Mouse (Mus musculus): ENCODE data around the gene Prph2.

Gene Prph2

GRCm38 (mm10) chr17:46890843-46891594 is 19.2 kb upstream of the Prph2 start:
- peak; percentile 25 for DNase-seq (ENCODE audit: low spot score)

- no peak for DNase-seq (ENCODE audit: low spot score)
Observed at GRCm38 (mm10) chr17:46895426-46895825, 14.8 kb upstream of the Prph2 start.

- DNase-seq (ENCODE audit: low spot score), result peak; percentile 62
Observed at GRCm38 (mm10) chr17:46897221-46897950, 12.9 kb upstream of the Prph2 start.

GRCm38 (mm10) chr17:46900941-46901340 is 9.3 kb upstream of the Prph2 start:
- DNase-seq (ENCODE audit: low spot score), result no peak

GRCm38 (mm10) chr17:46903876-46904490 is 6.3 kb upstream of the Prph2 start:
- DNase-seq (ENCODE audit: low spot score), result peak; percentile 91

- DNase-seq (ENCODE audit: low spot score), result no peak
Observed at GRCm38 (mm10) chr17:46912331-46912730, 2.1 kb downstream of the Prph2 start.

- no peak for DNase-seq (ENCODE audit: low spot score)
Observed at GRCm38 (mm10) chr17:46915129-46915528, 4.9 kb downstream of the Prph2 start.

GRCm38 (mm10) chr17:46918951-46919350 is 8.7 kb downstream of the Prph2 start:
- DNase-seq (ENCODE audit: low spot score), result no peak

GRCm38 (mm10) chr17:46920855-46921254 is 10.6 kb downstream of the Prph2 start:
- DNase-seq (ENCODE audit: low spot score), result peak; percentile 74

- DNase-seq (ENCODE audit: low spot score), result no peak
Observed at GRCm38 (mm10) chr17:46926192-46926591, 15.9 kb downstream of the Prph2 start.

- DNase-seq (ENCODE audit: low spot score), result no peak
Observed at GRCm38 (mm10) chr17:46926941-46927340, 16.7 kb downstream of the Prph2 start.

- DNase-seq (ENCODE audit: low spot score), result no peak
Observed at GRCm38 (mm10) chr17:46927781-46928180, 17.5 kb downstream of the Prph2 start.

GRCm38 (mm10) chr17:46929277-46929676 is 19.0 kb downstream of the Prph2 start:
- DNase-seq (ENCODE audit: low spot score), result no peak

GRCm38 (mm10) chr17:46929897-46930296 is 19.6 kb downstream of the Prph2 start:
- no peak for DNase-seq (ENCODE audit: low spot score)

GRCm38 (mm10) chr17:46932961-46933360 is 22.7 kb downstream of the Prph2 start:
- no peak for DNase-seq (ENCODE audit: low spot score)

GRCm38 (mm10) chr17:46933557-46934348 is 23.5 kb downstream of the Prph2 start:
- DNase-seq (ENCODE audit: low spot score), result peak; percentile 78

GRCm38 (mm10) chr17:46940461-46940860 is 30.2 kb downstream of the Prph2 start:
- DNase-seq (ENCODE audit: low spot score), result no peak

- DNase-seq (ENCODE audit: low spot score), result no peak
Observed at GRCm38 (mm10) chr17:46942421-46942820, 32.2 kb downstream of the Prph2 start.

GRCm38 (mm10) chr17:46946276-46946675 is 36.0 kb downstream of the Prph2 start:
- no peak for DNase-seq (ENCODE audit: low spot score)

GRCm38 (mm10) chr17:46958045-46958444 is 47.8 kb downstream of the Prph2 start:
- DNase-seq (ENCODE audit: low spot score), result no peak

GRCm38 (mm10) chr17:46960216-46960615 is 50.0 kb downstream of the Prph2 start:
- no peak for DNase-seq (ENCODE audit: low spot score)

- no peak for DNase-seq (ENCODE audit: low spot score)
Observed at GRCm38 (mm10) chr17:46962153-46962552, 51.9 kb downstream of the Prph2 start.

Data from embryo, embryonic 10.5 days (tissue).